Mouse (Mus musculus) bone marrow macrophage, adult 2 months (primary cell): Measurements from ENCODE around the gene Ly86. TPM values are rescaled to one million over a fixed set of nuclear protein-coding genes. Genes with fewer than 3 reads are reported as not detected.

Experiments used
- H3K27ac ChIP-seq: 2 replicates; pipeline ENCODE4 v1.5.1; 2012; ENCODE audit warnings: low read depth, low read length; ENCODE audit not compliant: insufficient read depth
- H3K4me1 ChIP-seq: 2 replicates; pipeline ENCODE4 v1.6.1; 2012; ENCODE audit warnings: low read length; ENCODE audit not compliant: control insufficient read depth, insufficient read depth
- H3K4me3 ChIP-seq: 2 replicates; pipeline ENCODE4 v1.5.1; 2012; ENCODE audit warnings: mild to moderate bottlenecking, low read length, moderate library complexity; ENCODE audit not compliant: insufficient read depth
- CTCF ChIP-seq: IDR thresholded peaks from 2 replicates; pipeline ENCODE4 v1.5.1; 2012; ENCODE audit warnings: low read depth, mild to moderate bottlenecking, low read length, moderate library complexity
- POLR2A ChIP-seq: IDR thresholded peaks from 2 replicates; pipeline ENCODE4 v1.6.1; 2012; ENCODE audit warnings: mild to moderate bottlenecking, low read depth, low read length, borderline replicate concordance
- polyA plus RNA-seq: library from polyadenylated mRNA; stranded (reverse); fragments of >200 nt; gene quantifications from 2 replicates; pipeline ENCODE4 v1.2.4, GENCODE M21; 2012; ENCODE audit not compliant: missing spikeins, insufficient read depth, insufficient read length

Ly86 gene
- polyA plus RNA-seq, 1 experiment = 613 TPM

DNA sequence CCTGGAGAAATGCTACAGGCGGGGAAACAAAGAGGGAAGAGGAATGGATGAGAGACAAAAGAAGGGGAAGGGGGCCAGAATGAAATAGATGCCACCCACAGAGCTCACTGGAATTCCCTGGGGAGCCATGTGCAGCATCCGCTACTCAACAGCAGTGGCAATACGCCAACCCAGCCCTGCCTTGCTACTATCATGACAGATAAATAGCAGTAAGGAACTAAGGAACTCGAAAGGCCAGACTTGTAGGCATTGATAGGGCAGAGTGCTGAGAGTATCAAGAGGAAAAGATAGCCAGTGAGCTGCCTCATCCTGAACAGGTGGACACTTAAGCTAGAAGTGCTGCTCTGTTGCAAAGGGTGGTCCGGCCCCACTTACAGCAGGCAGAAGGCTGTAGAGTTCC, 31.4 kb downstream of the Ly86 start:
- TF ChIP-seq POLR2A = no peak
- no peak for TF ChIP-seq CTCF
- no peaks in the 10 kb centered on the region for H3K4me1 ChIP-seq

DNA sequence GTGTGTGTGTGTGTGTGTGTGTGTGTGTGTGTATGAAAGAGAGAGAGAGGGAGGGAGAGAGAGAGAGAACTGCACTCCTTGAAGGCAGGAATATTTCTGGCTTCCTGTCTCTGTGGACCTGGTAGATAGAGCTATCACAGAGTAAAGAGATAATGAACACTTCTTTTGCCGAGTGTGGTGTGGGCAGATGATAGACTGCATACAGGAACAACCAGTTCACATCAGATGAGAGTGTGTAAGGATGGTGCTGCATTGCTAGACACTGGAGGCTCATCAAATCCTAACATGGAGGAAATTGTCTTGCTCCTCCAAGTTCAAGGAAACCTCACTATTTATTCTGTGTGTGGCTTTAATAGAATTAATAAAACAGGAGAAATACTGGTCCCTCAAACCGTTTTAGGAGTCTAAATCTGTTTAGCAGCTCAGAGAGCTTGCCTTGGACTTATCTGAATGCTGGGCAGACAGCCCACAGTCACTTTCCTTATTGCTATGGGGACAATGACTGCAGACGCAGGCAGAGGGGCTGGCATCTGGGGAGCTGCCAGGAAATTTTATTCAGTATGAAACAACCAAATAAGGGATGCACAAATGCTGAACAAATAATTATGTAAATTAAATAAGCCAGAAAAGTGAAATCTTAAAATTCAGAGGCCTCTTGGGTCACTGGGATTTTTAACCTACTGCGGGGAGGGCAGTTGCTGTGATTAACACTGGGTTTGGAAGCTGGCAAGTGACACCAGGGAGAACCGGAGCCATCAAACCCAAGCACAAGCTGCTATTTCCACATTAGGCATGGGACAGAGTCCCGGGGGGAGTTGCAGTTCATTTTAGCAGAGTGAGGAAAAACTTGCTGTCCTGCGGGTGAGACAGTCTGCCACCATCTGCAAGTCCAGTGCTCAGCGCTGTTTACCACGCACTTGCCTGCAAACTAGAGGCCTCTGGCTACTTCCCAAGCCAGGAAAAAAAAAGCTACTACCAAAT, 43.5 kb downstream of the Ly86 start:
- H3K4me1 ChIP-seq = peaks cover 2% of the 10 kb centered on the region; the same call in 1 of the 2 replicates
- H3K4me3 ChIP-seq = no peak overlapping the region
- no peak overlapping the region for H3K27ac ChIP-seq
- no peak for TF ChIP-seq POLR2A
- no peak for TF ChIP-seq CTCF

More for the DNA sequence above, 31.4 kb downstream of the Ly86 start:
- no peak overlapping the region for H3K4me3 ChIP-seq
- no peak overlapping the region for H3K27ac ChIP-seq

DNA sequence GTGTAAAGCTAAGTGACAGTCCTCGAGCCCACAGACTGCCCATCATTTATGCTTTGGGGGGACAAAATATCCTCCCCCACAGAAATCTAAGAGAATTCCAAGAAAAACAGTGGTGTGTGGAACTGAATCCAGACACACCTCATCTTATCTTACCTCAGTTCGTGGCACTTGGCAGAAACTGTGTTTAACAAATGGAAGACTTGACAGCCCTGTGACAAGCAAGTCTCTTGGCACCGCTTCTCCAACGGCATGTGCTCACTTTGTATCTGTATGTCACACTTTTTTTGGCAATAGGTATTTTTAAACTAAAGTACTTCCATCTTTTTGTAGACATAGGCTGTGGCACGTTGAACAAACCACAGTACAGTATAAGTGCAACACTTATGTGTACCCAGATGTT, 44.3 kb downstream of the Ly86 start:
- TF ChIP-seq POLR2A (no peak), CTCF (no peak)
- H3K4me3 ChIP-seq = no peak overlapping the region
- H3K27ac ChIP-seq = no peak overlapping the region
- peaks cover 2% of the 10 kb centered on the region; the same call in 1 of the 2 replicates for H3K4me1 ChIP-seq

DNA sequence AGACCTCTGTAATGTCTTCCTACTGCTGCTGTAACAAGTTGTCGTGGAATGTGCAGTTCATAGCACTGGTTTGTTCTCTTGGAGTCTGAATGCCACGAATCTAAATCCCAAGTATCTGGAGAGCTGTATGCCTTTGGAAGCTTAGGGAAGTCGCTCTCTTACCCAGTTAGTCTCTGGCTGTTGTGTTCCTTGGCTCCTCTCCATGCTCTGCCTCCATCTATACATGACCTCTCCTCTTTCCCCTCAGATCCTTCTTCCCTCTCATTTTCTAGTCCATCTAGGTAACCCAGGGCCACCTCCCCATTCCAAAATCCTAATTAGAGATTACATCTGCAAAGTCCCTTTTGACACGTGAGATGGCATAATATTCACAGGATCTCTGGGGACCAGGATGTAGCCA, 53.8 kb downstream of the Ly86 start:
- no peak for TF ChIP-seq POLR2A
- TF ChIP-seq CTCF = no peak
- Histone ChIP-seq H3K4me3 (no peak overlapping the region), H3K4me1 (peaks cover 4% of the 10 kb centered on the region; the same call in 1 of the 2 replicates), H3K27ac (no peak overlapping the region)

DNA sequence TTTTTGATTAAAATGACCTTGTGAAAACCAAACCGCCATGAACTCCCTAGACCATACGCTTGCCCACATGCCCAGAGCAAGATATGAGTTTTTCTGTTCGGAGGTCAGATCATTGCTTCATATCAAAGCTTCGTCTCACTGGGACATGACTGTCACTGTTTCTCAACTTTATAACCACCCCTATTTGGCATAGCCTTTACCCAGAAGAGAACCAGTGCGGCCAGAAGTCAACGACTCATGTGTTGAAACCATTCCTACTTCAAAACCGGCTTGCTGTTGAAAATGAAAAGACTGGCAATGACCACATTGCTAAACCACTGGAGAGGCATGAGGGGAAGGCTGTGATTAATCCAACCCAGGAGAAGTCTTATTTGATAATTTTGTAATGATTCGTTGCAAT, 54.3 kb downstream of the Ly86 start:
- no peak overlapping the region for H3K4me3 ChIP-seq
- TF ChIP-seq CTCF (no peak), POLR2A (no peak)
- H3K4me1 ChIP-seq = peaks cover 4% of the 10 kb centered on the region; the same call in 1 of the 2 replicates
- no peak overlapping the region for H3K27ac ChIP-seq

DNA sequence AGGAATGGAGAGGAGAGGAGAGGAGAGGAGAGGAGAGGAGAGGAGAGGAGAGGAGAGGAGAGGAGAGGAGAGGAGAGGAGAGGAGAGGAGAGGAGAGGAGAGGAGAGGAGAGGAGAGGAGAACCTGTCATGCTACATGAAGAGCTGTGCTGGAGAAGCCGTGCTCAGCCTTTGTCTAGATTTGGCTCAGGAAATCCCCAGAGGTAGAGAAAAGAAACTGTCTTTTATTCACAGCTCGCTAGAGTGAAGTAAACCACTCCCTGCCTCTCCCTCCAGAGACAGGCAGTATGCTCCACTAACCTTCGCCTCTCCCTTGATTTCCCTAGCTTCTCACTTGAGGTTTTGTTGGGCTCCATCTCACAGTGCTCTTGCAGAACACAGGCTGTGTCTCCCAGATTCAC, 57.4 kb downstream of the Ly86 start:
- Histone ChIP-seq H3K4me3 (no peak overlapping the region), H3K27ac (no peak overlapping the region), H3K4me1 (peaks cover 3% of the 10 kb centered on the region; the same call in 1 of the 2 replicates)
- TF ChIP-seq POLR2A (no peak), CTCF (no peak)

DNA sequence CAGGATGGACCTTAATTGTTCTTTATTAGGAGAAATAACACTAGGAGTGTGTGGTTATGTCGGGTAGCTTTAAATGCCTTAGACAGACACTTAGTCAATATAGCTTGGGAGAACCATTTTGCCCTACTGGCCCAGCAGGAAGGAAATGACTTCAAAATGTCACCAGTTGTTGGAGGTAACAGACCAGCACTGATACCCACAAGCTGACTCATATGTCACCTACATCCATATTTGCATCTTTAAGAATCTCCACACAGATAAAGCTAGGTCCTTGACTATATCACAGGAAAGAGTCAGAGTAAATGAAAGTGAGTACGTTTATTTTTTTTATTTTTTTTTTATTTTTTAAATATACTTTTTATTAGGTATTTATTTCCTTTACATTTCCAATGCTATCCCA, 58.7 kb downstream of the Ly86 start:
- Histone ChIP-seq H3K27ac (no peak overlapping the region), H3K4me1 (no peaks in the 10 kb centered on the region), H3K4me3 (no peak overlapping the region)
- no peak for TF ChIP-seq CTCF
- no peak for TF ChIP-seq POLR2A

- no peak overlapping the region for H3K4me3 ChIP-seq
- TF ChIP-seq CTCF = no peak
- TF ChIP-seq POLR2A = no peak
- H3K4me1 ChIP-seq = no peaks in the 10 kb centered on the region
- H3K27ac ChIP-seq = no peak overlapping the region
Measured at GRCm38 (mm10) chr13:37415696-37416095, 70.7 kb downstream of the Ly86 start.

DNA sequence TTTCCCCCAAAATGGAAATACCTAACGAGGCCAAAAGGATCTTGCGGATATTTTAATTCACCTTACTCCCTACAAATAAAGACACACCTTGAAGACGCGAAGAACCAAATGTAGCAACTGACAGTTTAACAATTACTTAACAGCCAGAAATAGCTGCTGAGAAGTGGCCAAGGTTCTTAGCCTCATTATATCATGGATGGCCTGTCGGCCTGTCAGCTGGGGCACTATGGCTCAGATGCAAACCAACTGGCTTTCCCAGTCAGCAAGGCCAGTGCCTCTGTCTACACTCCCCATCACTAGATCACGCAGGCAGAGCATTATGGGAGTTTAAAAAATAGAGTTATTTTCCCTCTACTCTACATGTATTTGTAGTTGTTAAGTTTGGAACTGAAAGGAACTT, 78.4 kb downstream of the Ly86 start:
- TF ChIP-seq CTCF (no peak), POLR2A (no peak)
- no peak overlapping the region for H3K27ac ChIP-seq

DNA sequence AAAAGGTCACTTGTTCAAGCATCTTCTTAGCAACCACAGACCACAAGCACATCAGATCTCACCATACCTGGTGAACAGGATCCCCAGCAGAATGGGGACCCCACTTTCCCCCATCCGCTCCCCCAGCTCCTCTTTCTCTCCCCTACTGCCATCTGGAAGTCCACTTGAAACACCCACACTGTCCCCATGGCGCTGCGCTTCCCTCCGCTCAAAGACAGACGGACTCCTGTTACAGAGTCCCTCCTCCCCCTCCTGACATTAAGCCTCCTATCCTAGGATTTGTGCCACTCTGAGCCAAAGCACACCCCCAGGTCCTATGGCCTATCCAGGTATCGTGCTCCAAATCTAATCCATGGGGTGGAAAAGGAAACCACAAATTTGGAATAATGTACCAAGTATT, 79.9 kb downstream of the Ly86 start:
- no peak overlapping the region for H3K4me3 ChIP-seq
- peaks cover 4% of the 10 kb centered on the region for H3K4me1 ChIP-seq
- TF ChIP-seq CTCF = no peak
- TF ChIP-seq POLR2A = no peak
- H3K27ac ChIP-seq = no peak overlapping the region

More for the DNA sequence above, 78.4 kb downstream of the Ly86 start:
- Histone ChIP-seq H3K4me1 (no peaks in the 10 kb centered on the region), H3K4me3 (no peak overlapping the region)

DNA sequence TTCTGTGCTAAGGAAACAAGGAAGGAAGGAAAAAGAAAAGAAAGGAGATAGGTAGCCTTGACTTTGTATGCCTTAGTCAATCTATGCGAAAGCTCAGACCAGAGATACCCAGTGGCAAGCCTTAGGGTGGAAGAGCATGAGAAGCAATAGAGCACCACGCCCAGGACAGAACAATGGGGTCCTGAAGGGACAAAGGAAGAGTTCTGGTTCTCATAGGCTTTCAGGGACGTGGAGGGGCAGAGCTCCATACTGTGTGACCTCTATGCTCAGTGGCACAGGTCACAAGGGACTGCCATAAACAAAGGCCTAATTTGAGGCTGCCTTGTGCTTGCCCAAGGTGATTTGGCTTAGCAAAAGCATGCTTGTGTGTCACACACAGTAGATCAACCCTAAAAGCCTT, 80.4 kb downstream of the Ly86 start:
- TF ChIP-seq CTCF (no peak), POLR2A (no peak)
- Histone ChIP-seq H3K4me3 (no peak overlapping the region), H3K27ac (no peak overlapping the region), H3K4me1 (peaks cover 4% of the 10 kb centered on the region)
